Mouse (Mus musculus) bone marrow, adult 2 months (tissue): ENCODE measurements around the gene Art5.

Experiments
- CTCF ChIP-seq: fragments of 200-500 bp; IDR thresholded peaks from 2 replicates; pipeline ENCODE4 v1.5.1; 2011; ENCODE audit warnings: low read length, control low read depth; ENCODE audit not compliant: control insufficient read depth, insufficient read depth
- POLR2A ChIP-seq: fragments of 200-500 bp; IDR thresholded peaks from 2 replicates; pipeline ENCODE4 v1.6.1; 2011; ENCODE audit warnings: low read depth, mild to moderate bottlenecking, control low read depth, low read length, borderline replicate concordance; ENCODE audit not compliant: control insufficient read depth

- TF ChIP-seq CTCF (peak; percentile 73), POLR2A (no peak)
These were observed 32.5 kb downstream of the Art5 start for GRCm38 (mm10) chr7:102076714-102077296.
